Mouse (Mus musculus) T-helper 2 cell (primary cell): ENCODE measurements around the gene Trmt44.

Source experiments
- in situ Hi-C: fragments of 300-600 bp; cut with MboI, MseI; formaldehyde crosslinking; loops from one replicate; pipeline ENCODE4 v1.15.1; 2025; ENCODE audit warnings: high pct_unique_total_duplicates

The Trmt44 gene

DNA sequence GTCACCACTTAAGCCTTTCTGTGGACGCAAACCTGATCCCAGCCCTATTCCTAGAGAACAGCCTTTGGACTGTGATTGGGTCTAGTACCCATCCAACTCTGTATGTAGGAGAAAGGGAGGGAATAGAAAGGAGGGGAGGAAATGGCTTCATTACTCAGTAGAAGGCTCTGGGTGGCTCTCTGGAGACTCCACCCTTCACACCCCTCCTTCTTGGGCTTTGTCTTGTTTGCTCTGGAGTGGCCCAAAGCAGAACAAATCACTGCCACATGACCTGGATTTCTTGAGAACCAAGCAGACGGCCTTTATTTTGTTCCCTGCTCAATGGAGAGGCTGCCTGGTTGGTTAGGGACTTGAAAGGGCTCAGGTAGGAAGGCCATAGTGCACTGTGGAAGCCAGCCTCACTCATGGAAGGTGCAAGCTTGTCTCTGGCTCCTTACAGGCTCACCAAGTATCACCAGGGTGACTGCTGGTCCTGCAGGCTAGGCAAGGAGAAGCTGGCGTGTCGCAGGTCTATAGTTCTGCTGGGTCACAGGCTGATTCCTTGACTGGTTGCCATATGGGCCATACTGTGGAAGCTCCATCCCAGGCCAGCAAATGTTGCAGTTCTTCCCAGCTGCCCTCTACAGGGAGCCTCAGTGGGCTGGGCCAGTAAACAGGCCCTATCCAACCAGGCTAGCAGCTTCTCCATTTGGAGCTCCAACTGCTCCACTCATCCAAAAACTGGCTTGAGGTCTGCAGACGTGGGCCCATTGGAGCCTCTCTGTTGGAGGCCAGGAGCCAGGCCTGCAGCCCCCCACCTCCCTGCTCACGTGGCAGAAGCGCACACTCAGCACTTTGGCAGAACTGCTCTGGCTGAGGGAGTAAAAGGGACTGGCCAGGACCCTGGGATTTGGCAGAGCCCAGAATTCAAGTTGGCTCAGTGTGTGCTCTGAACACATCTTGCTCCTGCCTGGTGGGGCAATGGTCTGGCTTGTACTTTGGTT is 22.7 kb downstream of the Trmt44 start:
- in situ Hi-C loops: no loop called here

- in situ Hi-C loops: no loop called here
These were observed 28.7 kb downstream of the Trmt44 start for GRCm38 (mm10) chr5:35546127-35546526.

GRCm38 (mm10) chr5:35541059-35541790 is 33.6 kb downstream of the Trmt44 start:
- in situ Hi-C loops: no loop called here

DNA sequence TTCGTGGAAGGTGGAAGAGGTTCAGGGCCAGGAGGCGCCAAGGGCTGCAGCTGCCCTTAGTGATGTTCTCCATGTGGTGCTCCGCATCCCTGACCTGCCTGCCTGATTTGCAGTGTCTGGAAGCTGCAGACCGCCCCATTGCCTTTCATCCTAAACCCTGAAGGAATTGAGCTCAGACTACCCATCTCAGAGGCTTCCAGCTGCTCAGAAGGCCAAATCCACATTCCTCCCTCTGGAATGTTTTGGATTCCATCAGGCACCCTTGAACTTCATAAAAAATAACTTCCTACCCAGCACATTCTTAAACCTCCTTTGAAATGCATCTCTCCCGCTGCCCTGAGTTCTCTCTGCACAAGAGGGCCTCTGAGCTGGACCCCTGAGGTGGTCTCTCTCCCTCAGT is 34.3 kb downstream of the Trmt44 start:
- in situ Hi-C loops: no loop called here

GRCm38 (mm10) chr5:35539576-35539975 is 35.3 kb downstream of the Trmt44 start:
- in situ Hi-C loops: no loop called here

DNA sequence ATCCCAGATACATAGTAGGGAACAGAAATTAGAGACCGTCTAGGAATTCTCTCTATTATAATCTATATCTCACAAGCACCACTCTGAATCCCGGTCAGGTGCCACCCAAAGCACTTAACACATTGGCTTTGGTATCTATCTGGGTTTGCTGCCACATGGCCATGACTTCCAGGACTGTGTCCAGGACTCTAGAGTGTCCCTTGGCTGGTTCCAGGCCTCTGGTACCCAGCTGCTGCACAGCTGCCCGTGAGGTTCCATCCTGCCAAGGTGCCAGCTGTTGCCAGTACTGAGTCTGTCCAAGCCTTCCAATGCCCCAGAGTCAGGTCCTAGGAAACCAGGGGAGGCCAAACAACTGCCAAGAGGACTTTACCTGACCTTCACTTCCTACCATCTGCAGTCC is 36.8 kb downstream of the Trmt44 start:
- in situ Hi-C loops: no loop called here

DNA sequence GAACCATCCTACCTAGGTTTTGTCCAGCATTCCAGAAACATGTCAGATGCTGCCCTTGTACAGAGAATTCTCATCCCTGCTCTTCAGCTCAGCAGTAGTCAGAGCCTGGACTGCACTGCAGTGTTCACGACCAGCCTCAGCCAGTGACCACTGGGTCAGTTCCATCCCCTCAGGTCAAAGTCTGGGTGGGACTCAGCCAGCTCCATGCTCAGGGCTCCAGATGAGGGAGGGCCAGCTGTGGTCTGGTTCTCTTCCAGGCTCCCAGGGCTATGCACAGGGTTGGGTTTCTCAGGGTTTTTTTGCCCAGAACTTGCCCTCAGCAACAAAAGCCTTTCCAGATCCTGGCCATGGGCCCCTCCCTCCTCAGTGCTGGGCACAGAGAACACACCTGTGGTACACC is 37.4 kb downstream of the Trmt44 start:
- in situ Hi-C loops: no loop called here

- in situ Hi-C loops: no loop called here
These were observed 38.6 kb downstream of the Trmt44 start for GRCm38 (mm10) chr5:35536271-35536670.

- in situ Hi-C loops: no loop called here
These were observed 43.3 kb downstream of the Trmt44 start for GRCm38 (mm10) chr5:35531586-35531985.

- in situ Hi-C loops: no loop called here
These were observed 44.4 kb downstream of the Trmt44 start for GRCm38 (mm10) chr5:35530442-35530841.

GRCm38 (mm10) chr5:35525469-35526123 is 49.3 kb downstream of the Trmt44 start, which contains the start of gene Cpz:
Gene Cpz (minus strand): TSS chr5:35525698.
- in situ Hi-C loops: loop anchor here (10.0 kb wide), 1 partner anchor 319 kb away; no protein-coding TSS in a partner anchor

- in situ Hi-C loops: loop anchor here (10.0 kb wide), 1 partner anchor 320 kb away; no protein-coding TSS in a partner anchor
These were observed 50.5 kb downstream of the Trmt44 start for GRCm38 (mm10) chr5:35524381-35524780.

DNA sequence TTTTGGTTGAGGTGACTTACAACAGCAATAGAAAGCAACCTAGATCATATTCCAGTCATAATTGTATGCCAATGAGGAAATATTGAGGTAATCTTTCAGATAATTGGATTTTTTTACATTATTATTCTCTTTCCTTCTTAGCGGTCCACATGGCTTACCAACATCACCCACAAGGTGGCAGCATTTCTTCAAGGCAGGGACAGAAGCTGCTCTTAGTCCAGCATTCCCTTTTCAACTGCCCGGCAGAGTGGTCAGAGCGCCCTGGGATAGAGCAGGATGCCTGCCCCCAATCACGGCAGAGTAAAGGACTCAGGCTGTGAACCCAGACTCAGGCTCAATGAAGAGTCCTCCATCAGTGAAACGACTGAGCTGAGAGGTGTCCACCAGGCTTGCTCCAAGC is 51.1 kb downstream of the Trmt44 start:
- in situ Hi-C loops: loop anchor here (10.0 kb wide), 1 partner anchor 321 kb away; no protein-coding TSS in a partner anchor

- in situ Hi-C loops: no loop called here
These were observed 58.1 kb downstream of the Trmt44 start for GRCm38 (mm10) chr5:35516781-35517180.

- in situ Hi-C loops: loop anchor here (5.0 kb wide), 1 partner anchor 148 kb away; no protein-coding TSS in a partner anchor
These were observed 64.3 kb downstream of the Trmt44 start for GRCm38 (mm10) chr5:35510589-35510988.
